14 mouse cellular contexts compared by ENCODE assay signal in the genomic region with DNA sequence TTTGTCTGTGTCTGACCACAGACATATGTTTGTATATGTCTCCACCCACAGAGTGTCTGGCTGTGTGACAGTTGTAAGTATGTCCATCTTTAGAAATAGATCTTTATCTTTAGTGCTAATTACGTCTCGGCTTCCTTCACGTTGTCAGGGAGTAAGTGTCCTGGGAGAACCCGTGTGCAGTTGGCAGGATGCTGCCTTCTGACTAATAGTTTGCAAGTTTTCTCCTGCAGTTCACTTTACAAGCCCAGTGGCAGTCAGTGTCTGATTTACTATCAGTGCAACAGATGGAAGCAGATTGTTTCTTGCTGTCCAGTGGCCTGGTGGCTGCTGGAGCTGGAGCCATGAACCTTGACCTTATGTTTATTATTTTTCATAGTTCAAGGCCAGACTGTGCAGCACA. TPM values are rescaled to one million over a fixed set of nuclear protein-coding genes. Genes with fewer than 3 reads are reported as not detected.
A peak's percentile ranks its signal among the peaks of the same experiment; 100 is the strongest.
DNase-seq lines count a peak whose midpoint lies in the region; ATAC-seq and TF ChIP-seq lines count a peak whose summit lies in the region.
"Had no signal": no experiment of that assay in that cellular context is flagged by ENCODE, and none has a peak within 500 bp of the region (broad histone marks: within the 10 kb centered on the region; RNA-seq: fewer than 3 reads in every experiment).

No protein-coding gene starts in this region.

- no peak for DNase-seq in frontal cortex, postnatal 36 days (ENCODE audit: low spot score in 2 of 2)
- peak; percentile 49 for DNase-seq in lung, embryonic 14.5 days
- DNase-seq in lung, adult 18-20 months = no peak
- DNase-seq in gastrocnemius, postnatal 14 days = peak; percentile 47
- peak; percentile 20 to 52 for DNase-seq in kidney, postnatal 36 days
- DNase-seq in thymus, adult 18-20 months = no peak
- no peak for DNase-seq in cerebellum, postnatal 10 days
- DNase-seq: cerebellum, adult 9-11 months; layer of hippocampus, postnatal 36 days had no signal

- intact Hi-C loops in gastrocnemius, postnatal 14 days (cut with DNase I; ENCODE audit: low total_unique reads) = no loop called here

- no peaks in the 10 kb centered on the region for H3K4me1 ChIP-seq in lung, embryonic 14.5 days (ENCODE audit: insufficient read depth)

- no peak overlapping the region for H3K4me3 ChIP-seq in lung, embryonic 14.5 days (ENCODE audit: low read depth, low read length)
- H3K4me3 ChIP-seq: limb, embryonic 12.5 days; neural tube, embryonic 13.5 days had no signal

- no peak overlapping the region for H3K4me2 ChIP-seq in lung, embryonic 14.5 days
- H3K4me2 ChIP-seq: limb, embryonic 12.5 days; neural tube, embryonic 13.5 days had no signal

- WGBS in lung, embryonic 14.5 days = 16% methylated on average over 4 of the region's 4 CpGs

- no peaks in the 10 kb centered on the region for H3K27me3 ChIP-seq in lung, embryonic 14.5 days (ENCODE audit: insufficient read depth, low read length)
- H3K27me3 ChIP-seq: limb, embryonic 12.5 days; neural tube, embryonic 13.5 days; Patski had no signal

- no peak for TF ChIP-seq CTCF in lung, embryonic 14.5 days (IDR thresholded peaks at IDR 0.05; ENCODE audit: low read depth)

- peak; percentile 62; the same call in 1 of the 2 replicates for ATAC-seq in frontal cortex, adult (ENCODE audit: low TSS enrichment)
- peak; percentile 60; the same call in 1 of the 2 replicates for ATAC-seq in lung, embryonic 14.5 days (ENCODE audit: insufficient read depth)
- ATAC-seq: midbrain, embryonic 16.5 days; Patski had no signal

- H3K9me3 ChIP-seq in lung, embryonic 14.5 days (ENCODE audit: low read depth, low read length) = no peaks in the 10 kb centered on the region
- H3K9me3 ChIP-seq: limb, embryonic 12.5 days; neural tube, embryonic 13.5 days had no signal

- no peak overlapping the region for H3K9ac ChIP-seq in lung, embryonic 14.5 days
- H3K9ac ChIP-seq: limb, embryonic 12.5 days; neural tube, embryonic 13.5 days had no signal

- H3K27ac ChIP-seq in lung, embryonic 14.5 days (ENCODE audit: low read depth) = no peak overlapping the region
- H3K27ac ChIP-seq: limb, embryonic 12.5 days; neural tube, embryonic 13.5 days had no signal

- H3K36me3 ChIP-seq in lung, embryonic 14.5 days (ENCODE audit: insufficient read depth) = no peaks in the 10 kb centered on the region
- H3K36me3 ChIP-seq: limb, embryonic 12.5 days; neural tube, embryonic 13.5 days had no signal

RNA-seq across cellular contexts. Expression of a gene that starts 17.4 kb away (rescaled TPM):
- polyA plus RNA-seq in lung, embryonic 14.5 days (2014; fragmentation: Nextera tagmentation; extraction: Ambion mirVana) = 8.4 and 9.4 TPM in 2 replicates
- total RNA-seq in gastrocnemius, postnatal 14 days (2021) = 10 to 100 TPM; 43.5 to 72.8 TPM

Comparison
In these comparisons a context has a peak if more than half of its experiments do, and no peak if none do; other contexts are left out.
1. DNase-seq: peak in lung, embryonic 14.5 days (single experiment), gastrocnemius, postnatal 14 days (single experiment) and kidney, postnatal 36 days (2 of 2); none in frontal cortex, postnatal 36 days (0 of 2), lung, adult 18-20 months (0 of 2), thymus, adult 18-20 months (0 of 2) and cerebellum, postnatal 10 days (0 of 2).